Mouse (Mus musculus) brain, embryonic 14.5 days (tissue): ENCODE results near the gene Hist2h3c2.

Source experiments
- CTCF ChIP-seq: fragments of 200-500 bp; IDR thresholded peaks from 2 replicates; pipeline ENCODE4 v1.5.1; 2012; ENCODE audit warnings: inconsistent platforms, mild to moderate bottlenecking, moderate library complexity, borderline replicate concordance; ENCODE audit not compliant: insufficient read depth, insufficient read length; ENCODE audit errors: extremely low read depth
- POLR2A ChIP-seq: fragments of 200-500 bp; IDR thresholded peaks from 2 replicates; pipeline ENCODE4 v1.6.1; 2012; ENCODE audit warnings: mild to moderate bottlenecking, inconsistent platforms, borderline replicate concordance; ENCODE audit not compliant: poor library complexity, insufficient read depth, insufficient read length, severe bottlenecking; ENCODE audit errors: extremely low read depth

DNA sequence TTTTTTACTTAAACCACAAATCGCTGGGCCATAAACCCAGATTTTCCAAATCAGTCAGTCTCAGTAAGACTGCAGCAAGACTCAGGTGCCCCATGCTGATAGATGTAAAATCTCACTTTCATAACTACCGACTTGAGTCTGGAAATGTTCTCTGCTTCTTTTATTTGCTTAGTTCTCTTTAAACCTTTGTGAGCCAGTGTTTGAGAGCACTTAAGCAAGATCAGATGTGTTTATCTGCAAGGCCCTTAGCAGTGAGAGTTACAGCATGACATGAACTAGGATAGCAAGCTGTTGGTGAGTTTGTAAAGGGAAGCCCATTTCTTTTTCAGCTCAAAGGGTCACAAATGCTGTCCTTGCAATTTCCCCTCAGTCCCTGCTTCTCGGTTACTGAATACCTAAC, 18.3 kb upstream of the Hist2h3c2 start:
- TF ChIP-seq POLR2A (no peak), CTCF (no peak)
